Mouse (Mus musculus) bone marrow, adult 2 months (tissue): ENCODE results near the gene Erp44.

Experiments used
- CTCF ChIP-seq: fragments of 200-500 bp; IDR thresholded peaks from 2 replicates; pipeline ENCODE4 v1.5.1; 2011; ENCODE audit warnings: low read length, control low read depth; ENCODE audit not compliant: control insufficient read depth, insufficient read depth
- POLR2A ChIP-seq: fragments of 200-500 bp; IDR thresholded peaks from 2 replicates; pipeline ENCODE4 v1.6.1; 2011; ENCODE audit warnings: low read depth, mild to moderate bottlenecking, control low read depth, low read length, borderline replicate concordance; ENCODE audit not compliant: control insufficient read depth

DNA sequence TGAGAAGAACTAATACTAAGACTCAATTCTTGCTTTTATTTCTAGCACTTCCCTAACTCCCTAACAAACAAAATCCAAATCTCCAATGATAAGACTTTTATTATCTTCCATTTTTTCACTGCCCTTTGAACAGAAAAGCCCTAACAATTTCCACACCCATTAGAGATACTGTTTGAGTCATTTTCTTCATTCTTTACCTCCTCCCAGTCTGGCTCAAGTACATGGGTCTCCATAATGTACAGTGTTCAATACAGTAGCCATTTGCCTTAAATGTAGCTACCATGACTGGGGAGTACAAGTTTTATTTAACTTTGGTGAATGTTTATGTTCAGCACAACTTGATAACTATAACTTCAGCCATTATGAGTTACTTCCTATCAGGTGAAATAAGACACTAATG, 8.8 kb downstream of the Erp44 start:
- TF ChIP-seq CTCF: no peak
- no peak for TF ChIP-seq POLR2A
